Mouse (Mus musculus) CD4-positive, CD25-positive, alpha-beta regulatory T cell, adult 9 weeks (primary cell): ENCODE data around the gene Ddx10. TPM values are rescaled to one million over a fixed set of nuclear protein-coding genes. Genes with fewer than 3 reads are reported as not detected.

Source experiments
- polyA plus RNA-seq: library from polyadenylated mRNA; unstranded; fragments of 100-300 nt; shearing (Covaris generic); gene quantifications from one replicate; pipeline ENCODE4 v1.2.1, GENCODE M21; 2017

Gene Ddx10
- 60.7 TPM for polyA plus RNA-seq

GRCm38 (mm10) chr9:53247953-53248397 is at the start of gene Ddx10:
Gene Ddx10, minus strand, starts transcription at chr9:53248053.

Other genes with a start within 250 kb of the Ddx10 start
- 0.73 TPM for gene Exph5, start 53.6 kb upstream of the Ddx10 start, polyA plus RNA-seq
- gene Kdelc2, start 136.0 kb upstream of the Ddx10 start, polyA plus RNA-seq = 0.66 TPM
- 0.45 TPM for gene 4930550C14Rik, start 154.3 kb upstream of the Ddx10 start, polyA plus RNA-seq